Mouse (Mus musculus): ENCODE data around the gene Pnldc1. TPM values are rescaled to one million over a fixed set of nuclear protein-coding genes. Genes with fewer than 3 reads are reported as not detected.

The Pnldc1 gene
- polyA plus RNA-seq, 1 experiment from 2014 or later, result 2.2 TPM

GRCm38 (mm10) chr17:12849778-12850382 lies 60.1 kb downstream of the Pnldc1 start:
- H3K4me3 ChIP-seq, result no peak overlapping the region
- no peak for ATAC-seq (ENCODE audit: low FRiP score)
- H3K4me1 ChIP-seq (replicated peaks), result 0 out of 2 replicates have a peak, but pooled peaks cover 6% of the 10 kb centered on the region
- H3K27ac ChIP-seq, result no peak overlapping the region
- no peaks in the 10 kb centered on the region for H3K27me3 ChIP-seq
- H3K9ac ChIP-seq, result no peak overlapping the region
- H3K36me3 ChIP-seq, result no peaks in the 10 kb centered on the region
- no peaks in the 10 kb centered on the region for H3K9me3 ChIP-seq
- H3K4me2 ChIP-seq, result no peak overlapping the region
- 92% methylated on average over 8 of the region's 8 CpGs for WGBS

GRCm38 (mm10) chr17:12847736-12848135 lies 62.3 kb downstream of the Pnldc1 start:
- WGBS, result 71% methylated on average over 4 of the region's 4 CpGs
- H3K9ac ChIP-seq, result no peak overlapping the region
- no peaks in the 10 kb centered on the region for H3K9me3 ChIP-seq
- no peak for ATAC-seq (ENCODE audit: low FRiP score)
- H3K4me2 ChIP-seq, result no peak overlapping the region
- H3K4me3 ChIP-seq, result no peak overlapping the region
- H3K27ac ChIP-seq, result no peak overlapping the region
- no peaks in the 10 kb centered on the region for H3K36me3 ChIP-seq
- H3K27me3 ChIP-seq, result no peaks in the 10 kb centered on the region
- 0 out of 2 replicates have a peak, but pooled peaks cover 6% of the 10 kb centered on the region for H3K4me1 ChIP-seq (replicated peaks)

- Histone ChIP-seq H3K4me3 (no peak overlapping the region), H3K27me3 (no peaks in the 10 kb centered on the region), H3K9me3 (no peaks in the 10 kb centered on the region), H3K9ac (no peak overlapping the region), H3K4me1 (replicated peaks) (0 out of 2 replicates have a peak, but pooled peaks cover 6% of the 10 kb centered on the region), H3K27ac (no peak overlapping the region), H3K36me3 (no peaks in the 10 kb centered on the region), H3K4me2 (no peak overlapping the region)
- WGBS, result 83% methylated on average over 5 of the region's 5 CpGs
- no peak for ATAC-seq (ENCODE audit: low FRiP score)
Measured at GRCm38 (mm10) chr17:12846474-12846873, 63.6 kb downstream of the Pnldc1 start.

- H3K4me1 ChIP-seq (replicated peaks), result 0 out of 2 replicates have a peak, but pooled peaks cover 6% of the 10 kb centered on the region
- no peak overlapping the region for H3K9ac ChIP-seq
- no peak overlapping the region for H3K4me2 ChIP-seq
- no peaks in the 10 kb centered on the region for H3K27me3 ChIP-seq
- no peaks in the 10 kb centered on the region for H3K9me3 ChIP-seq
- no peak overlapping the region for H3K4me3 ChIP-seq
- no peak overlapping the region for H3K27ac ChIP-seq
- WGBS, result 62% methylated on average over 5 of the region's 5 CpGs
- no peaks in the 10 kb centered on the region for H3K36me3 ChIP-seq
- ATAC-seq (ENCODE audit: low FRiP score), result no peak
Measured at GRCm38 (mm10) chr17:12845862-12846261, 64.2 kb downstream of the Pnldc1 start.

GRCm38 (mm10) chr17:12844540-12844939 lies 65.5 kb downstream of the Pnldc1 start:
- 89% methylated on average over 4 of the region's 4 CpGs for WGBS
- Histone ChIP-seq H3K36me3 (no peaks in the 10 kb centered on the region), H3K27ac (no peak overlapping the region), H3K9ac (no peak overlapping the region), H3K27me3 (no peaks in the 10 kb centered on the region), H3K4me1 (replicated peaks) (0 out of 2 replicates have a peak, but pooled peaks cover 6% of the 10 kb centered on the region), H3K4me2 (no peak overlapping the region), H3K9me3 (no peaks in the 10 kb centered on the region), H3K4me3 (no peak overlapping the region)
- ATAC-seq (ENCODE audit: low FRiP score), result no peak

GRCm38 (mm10) chr17:12843826-12844225 lies 66.2 kb downstream of the Pnldc1 start:
- Histone ChIP-seq H3K4me3 (no peak overlapping the region), H3K9ac (no peak overlapping the region), H3K9me3 (no peaks in the 10 kb centered on the region), H3K4me1 (replicated peaks) (0 out of 2 replicates have a peak, but pooled peaks cover 6% of the 10 kb centered on the region), H3K27me3 (no peaks in the 10 kb centered on the region), H3K4me2 (no peak overlapping the region), H3K36me3 (no peaks in the 10 kb centered on the region), H3K27ac (no peak overlapping the region)
- ATAC-seq (ENCODE audit: low FRiP score), result no peak
- 90% methylated on average over 6 of the region's 6 CpGs for whole genome bisulfite sequencing

GRCm38 (mm10) chr17:12839475-12840267 lies 70.4 kb downstream of the Pnldc1 start:
- H3K4me1 ChIP-seq (replicated peaks), result no peaks in the 10 kb centered on the region
- H3K4me3 ChIP-seq, result no peak overlapping the region
- WGBS, result 72% methylated on average over 10 of the region's 10 CpGs

More at GRCm38 (mm10) chr17:12839475-12840267, 70.4 kb downstream of the Pnldc1 start:
- Histone ChIP-seq H3K4me2 (no peak overlapping the region), H3K9me3 (no peaks in the 10 kb centered on the region), H3K27ac (no peak overlapping the region), H3K36me3 (no peaks in the 10 kb centered on the region), H3K27me3 (no peaks in the 10 kb centered on the region), H3K9ac (no peak overlapping the region)
- no peak for ATAC-seq (ENCODE audit: low FRiP score)

Small RNA genes lying within 50 kb of the gene (microRNA-seq; reads per million reads assigned to microRNA genes)
- gene Gm24085, result not detected

Other genes starting within 250 kb of the Pnldc1 start
- not detected in 2 replicates for gene Slc22a1, start 234.4 kb downstream of the Pnldc1 start, polyA plus RNA-seq (2015; fragmentation: Nextera tagmentation; extraction: Ambion mirVana)
- gene Igf2r, start 140.6 kb downstream of the Pnldc1 start, polyA plus RNA-seq (2015; fragmentation: Nextera tagmentation; extraction: Ambion mirVana), result 12.3 and 12.5 TPM in 2 replicates
- 0.17 and 0.32 TPM in 2 replicates for gene Mas1, start 42.1 kb downstream of the Pnldc1 start, polyA plus RNA-seq (2015; fragmentation: Nextera tagmentation; extraction: Ambion mirVana)
- gene Mrgprh, start 34.2 kb downstream of the Pnldc1 start, polyA plus RNA-seq (2015; fragmentation: Nextera tagmentation; extraction: Ambion mirVana), result not detected in 2 replicates
- gene Tcp1, start 5.5 kb upstream of the Pnldc1 start, polyA plus RNA-seq (2015; fragmentation: Nextera tagmentation; extraction: Ambion mirVana), result 406 and 411 TPM in 2 replicates
- gene Mrpl18, start 6.1 kb upstream of the Pnldc1 start, polyA plus RNA-seq (2015; fragmentation: Nextera tagmentation; extraction: Ambion mirVana), result 140 and 142 TPM in 2 replicates
- gene Acat3, start 30.4 kb upstream of the Pnldc1 start, polyA plus RNA-seq (2015; fragmentation: Nextera tagmentation; extraction: Ambion mirVana), result 0.95 and 1.5 TPM in 2 replicates
- gene Acat2, start 50.5 kb upstream of the Pnldc1 start, polyA plus RNA-seq (2015; fragmentation: Nextera tagmentation; extraction: Ambion mirVana), result 331 and 342 TPM in 2 replicates
- gene Wtap, start 83.9 kb upstream of the Pnldc1 start, polyA plus RNA-seq (2015; fragmentation: Nextera tagmentation; extraction: Ambion mirVana), result 136 and 140 TPM in 2 replicates
- 117 and 121 TPM in 2 replicates for gene Sod2, start 96.6 kb upstream of the Pnldc1 start, polyA plus RNA-seq (2015; fragmentation: Nextera tagmentation; extraction: Ambion mirVana)
- gene Gpr31b, start 142.1 kb upstream of the Pnldc1 start, polyA plus RNA-seq (2015; fragmentation: Nextera tagmentation; extraction: Ambion mirVana), result not detected in 2 replicates
- 0.23 TPM in 1 of 2 replicates, not detected in the other for gene Tcp10b, start 150.9 kb upstream of the Pnldc1 start, polyA plus RNA-seq (2015; fragmentation: Nextera tagmentation; extraction: Ambion mirVana)
- not detected in 2 replicates for gene Unc93a, start 221.6 kb upstream of the Pnldc1 start, polyA plus RNA-seq (2015; fragmentation: Nextera tagmentation; extraction: Ambion mirVana)